Mouse (Mus musculus) retina, embryonic 14.5 days (tissue): ENCODE data around the gene Hfe.

ENCODE experiments used
- DNase-seq: peaks from one replicate; pipeline ENCODE4 v3.0.0-alpha.2; 2015; ENCODE audit warnings: low spot score

Hfe gene

GRCm38 (mm10) chr13:23685966-23686365 lies 24.7 kb downstream of the Hfe start:
- no peak for DNase-seq

GRCm38 (mm10) chr13:23685121-23685861 lies 25.4 kb downstream of the Hfe start:
- peak; percentile 23 for DNase-seq

- peak; percentile 84 for DNase-seq
Measured at GRCm38 (mm10) chr13:23684295-23684945, 26.2 kb downstream of the Hfe start.

GRCm38 (mm10) chr13:23683755-23684281 lies 26.8 kb downstream of the Hfe start, which contains the start of the genes Hist1h2ac and Hist1h2bc:
TSS of gene Hist1h2ac (minus strand) at chr13:23683948.
TSS of gene Hist1h2bc (plus strand) at chr13:23684199.
- DNase-seq: peak; percentile 99

GRCm38 (mm10) chr13:23682947-23683754 lies 27.5 kb downstream of the Hfe start:
- peak; percentile 50 for DNase-seq

GRCm38 (mm10) chr13:23682623-23682946 lies 28.1 kb downstream of the Hfe start:
- no peak for DNase-seq

GRCm38 (mm10) chr13:23681990-23682582 lies 28.6 kb downstream of the Hfe start:
- DNase-seq: no peak

GRCm38 (mm10) chr13:23662536-23662935 lies 48.1 kb downstream of the Hfe start:
- DNase-seq: no peak

GRCm38 (mm10) chr13:23659636-23660366 lies 50.9 kb downstream of the Hfe start:
- DNase-seq: no peak
